Mouse (Mus musculus) urinary bladder, adult 2 months (tissue): ENCODE measurements around the gene Cuedc2. TPM values are rescaled to one million over a fixed set of nuclear protein-coding genes. Genes with fewer than 3 reads are reported as not detected.
A peak's percentile ranks its signal among the peaks of the same experiment; 100 is the strongest.

Experiments
- DNase-seq: peaks from one replicate; pipeline ENCODE4 v3.0.0; 2022; ENCODE audit warnings: low spot score
- polyA plus RNA-seq: library from polyadenylated mRNA; depleted of rRNA; stranded (reverse); fragments of >200 nt; gene quantifications from 2 replicates; pipeline ENCODE4 v1.2.3, GENCODE M21; 2012

Cuedc2 gene
- polyA plus RNA-seq, 1 experiment: 120 TPM

GRCm38 (mm10) chr19:46321101-46321943, 17.2 kb downstream of the Cuedc2 start:
- peak; percentile 17 for DNase-seq

- DNase-seq: peak; percentile 16
Observed at GRCm38 (mm10) chr19:46320076-46320785, 18.3 kb downstream of the Cuedc2 start.

GRCm38 (mm10) chr19:46318586-46319378, 19.7 kb downstream of the Cuedc2 start:
- DNase-seq: peak; percentile 49

- DNase-seq: peak; percentile 36
Observed at GRCm38 (mm10) chr19:46318031-46318471, 20.5 kb downstream of the Cuedc2 start.

- no peak for DNase-seq
Observed at GRCm38 (mm10) chr19:46317546-46317885, 21.0 kb downstream of the Cuedc2 start.

GRCm38 (mm10) chr19:46316846-46317545, 21.5 kb downstream of the Cuedc2 start:
- DNase-seq: peak; percentile 32

- DNase-seq: no peak
Observed at GRCm38 (mm10) chr19:46315752-46316610, 22.5 kb downstream of the Cuedc2 start.

- DNase-seq: peak; percentile 24
Observed at GRCm38 (mm10) chr19:46314872-46315742, 23.4 kb downstream of the Cuedc2 start.

- no peak for DNase-seq
Observed at GRCm38 (mm10) chr19:46314151-46314601, 24.3 kb downstream of the Cuedc2 start.

GRCm38 (mm10) chr19:46313591-46313990, 24.9 kb downstream of the Cuedc2 start:
- peak; percentile 19 for DNase-seq

GRCm38 (mm10) chr19:46313116-46313515, 25.4 kb downstream of the Cuedc2 start:
- peak; percentile 15 for DNase-seq

- DNase-seq: peak; percentile 21
Observed at GRCm38 (mm10) chr19:46312566-46312965, 25.9 kb downstream of the Cuedc2 start.

GRCm38 (mm10) chr19:46311341-46311740, 27.2 kb downstream of the Cuedc2 start:
- peak; percentile 19 for DNase-seq

- no peak for DNase-seq
Observed at GRCm38 (mm10) chr19:46310312-46310865, 28.1 kb downstream of the Cuedc2 start.

- peak; percentile 21 for DNase-seq
Observed at GRCm38 (mm10) chr19:46309651-46310305, 28.7 kb downstream of the Cuedc2 start.

- DNase-seq: peak; percentile 73
Observed at GRCm38 (mm10) chr19:46308706-46309435, 29.6 kb downstream of the Cuedc2 start.

GRCm38 (mm10) chr19:46308303-46308702, 30.2 kb downstream of the Cuedc2 start:
- DNase-seq: peak; percentile 25

GRCm38 (mm10) chr19:46307781-46308180, 30.7 kb downstream of the Cuedc2 start:
- DNase-seq: peak; percentile 19
